Mouse (Mus musculus) layer of hippocampus, postnatal 25 days (tissue): ENCODE results near the gene Acot12. TPM values are rescaled to one million over a fixed set of nuclear protein-coding genes. Genes with fewer than 3 reads are reported as not detected.
"Not testable (repeated sequence)": the region's sequence is repeated elsewhere in the genome, so short reads cannot be mapped to it uniquely, and the experiment has no call there.

Experiments used
- DNase-seq, 2 experiments: peaks; one replicate each; pipeline ENCODE4 v3.0.0; 2022; ENCODE audit warnings: mixed read lengths in 2 of 2, low spot score in 1 of 2; ENCODE audit errors: extremely low spot score in 1 of 2
- total RNA-seq, 2 experiments: library from RNA; stranded (reverse); gene quantifications; 2 replicates each; pipeline ENCODE4 v1.2.3; 2021

Acot12 gene
- total RNA-seq, 2 experiments from 2014 or later, result 0.14 to 0.17 TPM

DNA sequence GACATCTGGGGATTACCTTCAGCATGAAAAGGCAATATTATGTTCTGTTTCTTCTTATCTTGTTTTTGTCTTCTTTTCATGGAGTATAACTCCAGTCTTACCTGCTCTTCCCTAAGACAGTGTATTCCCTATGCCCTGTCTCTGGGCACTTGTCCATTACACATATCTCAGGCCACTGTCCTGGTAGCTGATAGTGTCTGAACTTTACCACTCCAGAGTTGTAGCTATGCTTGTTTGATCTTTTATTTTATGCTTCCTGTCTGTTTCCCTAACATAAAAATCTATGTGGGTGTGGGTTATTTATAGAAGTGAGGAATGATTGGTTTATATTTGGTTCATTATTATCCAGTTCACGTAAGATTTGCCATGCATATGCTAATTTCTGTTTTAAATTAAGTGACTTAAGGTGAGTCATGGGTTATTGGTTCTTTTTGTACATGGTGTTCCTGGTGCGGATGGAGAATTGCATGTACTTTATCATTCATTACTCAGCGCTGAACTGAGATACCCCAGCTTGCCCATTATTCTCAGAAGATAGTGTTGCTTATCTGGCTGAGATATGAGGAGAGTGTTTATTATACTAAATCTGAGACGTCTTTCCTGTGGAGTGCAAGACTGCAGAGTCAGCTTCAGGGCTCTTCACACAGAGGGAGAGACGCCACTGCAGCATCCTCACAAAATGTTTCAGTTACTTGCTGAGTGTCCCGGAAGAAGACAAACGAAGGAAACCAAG, 17.2 kb downstream of the Acot12 start:
- no peak for DNase-seq

DNA sequence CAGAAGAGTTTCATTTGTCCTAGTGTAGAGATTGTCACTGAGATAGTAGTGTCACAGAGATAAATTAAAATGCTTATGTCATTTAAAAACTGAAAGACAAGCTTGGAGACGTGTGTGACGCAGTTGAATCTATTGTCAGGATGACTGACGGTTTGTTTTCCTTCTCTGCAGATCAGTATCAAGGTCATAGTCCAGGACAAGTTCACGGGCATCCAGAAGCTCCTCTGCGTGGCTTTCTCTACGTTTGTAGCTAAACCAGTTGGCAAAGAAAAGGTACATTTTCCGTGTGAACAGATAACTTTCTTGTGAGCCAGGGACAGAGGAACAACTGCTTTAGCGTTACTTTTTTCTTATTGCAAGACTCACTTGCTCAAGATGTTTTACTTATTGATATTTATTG, 18.5 kb downstream of the Acot12 start:
- no peak for DNase-seq

- no peak for DNase-seq
Measured at GRCm38 (mm10) chr13:91760302-91761050, 19.2 kb downstream of the Acot12 start.

DNA sequence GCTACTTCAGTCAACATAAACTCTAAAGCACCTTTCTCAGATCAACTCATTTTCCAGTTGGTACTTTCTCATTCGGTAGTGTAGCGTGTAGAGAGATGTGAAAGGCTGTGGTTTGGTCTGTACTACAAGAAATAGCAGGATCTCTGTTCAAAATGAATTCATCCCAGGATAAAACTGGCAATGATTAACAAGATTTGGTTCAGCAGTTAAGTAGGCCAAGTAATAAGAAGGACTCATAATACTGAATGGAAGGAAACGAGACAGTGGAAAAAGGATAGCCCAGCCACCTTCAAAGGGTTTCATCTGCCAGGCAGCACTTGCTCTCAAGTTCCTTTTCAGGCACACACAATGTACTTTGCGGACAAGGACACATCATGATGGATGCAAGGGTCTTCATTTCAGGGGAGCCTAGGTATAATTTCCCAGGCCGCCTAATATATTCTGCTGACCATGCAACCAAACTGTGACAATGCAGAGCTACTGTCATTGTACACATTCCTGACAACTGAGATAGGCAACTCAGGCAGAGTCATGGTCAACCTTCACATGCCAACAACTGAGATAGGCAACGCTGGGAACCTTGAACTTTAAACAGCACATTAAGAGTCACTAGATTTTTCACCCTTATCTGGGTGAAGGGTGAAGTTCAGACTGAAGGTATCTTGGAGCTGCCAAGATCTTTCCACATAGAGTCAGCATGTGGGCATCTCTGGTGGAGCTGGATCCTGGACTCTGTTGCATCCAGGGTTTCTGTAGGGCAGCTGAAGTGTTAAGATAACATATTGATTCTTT, 20.5 kb downstream of the Acot12 start:
- no peak for DNase-seq

- not testable (repeated sequence) for DNase-seq
Measured at GRCm38 (mm10) chr13:91763654-91764053, 22.3 kb downstream of the Acot12 start.

- no peak for DNase-seq
Measured at GRCm38 (mm10) chr13:91765627-91766026, 24.3 kb downstream of the Acot12 start.

GRCm38 (mm10) chr13:91768683-91769651, 27.7 kb downstream of the Acot12 start:
- no peak for DNase-seq

- no peak for DNase-seq
Measured at GRCm38 (mm10) chr13:91778092-91778491, 36.8 kb downstream of the Acot12 start.

- DNase-seq, result no peak
Measured at GRCm38 (mm10) chr13:91779892-91780291, 38.6 kb downstream of the Acot12 start.

- no peak for DNase-seq
Measured at GRCm38 (mm10) chr13:91792035-91792434, 50.7 kb downstream of the Acot12 start.

GRCm38 (mm10) chr13:91794926-91795436, 53.7 kb downstream of the Acot12 start:
- no peak for DNase-seq

GRCm38 (mm10) chr13:91795593-91795992, 54.3 kb downstream of the Acot12 start:
- no peak for DNase-seq

- no peak for DNase-seq
Measured at GRCm38 (mm10) chr13:91796003-91796402, 54.7 kb downstream of the Acot12 start.

DNA sequence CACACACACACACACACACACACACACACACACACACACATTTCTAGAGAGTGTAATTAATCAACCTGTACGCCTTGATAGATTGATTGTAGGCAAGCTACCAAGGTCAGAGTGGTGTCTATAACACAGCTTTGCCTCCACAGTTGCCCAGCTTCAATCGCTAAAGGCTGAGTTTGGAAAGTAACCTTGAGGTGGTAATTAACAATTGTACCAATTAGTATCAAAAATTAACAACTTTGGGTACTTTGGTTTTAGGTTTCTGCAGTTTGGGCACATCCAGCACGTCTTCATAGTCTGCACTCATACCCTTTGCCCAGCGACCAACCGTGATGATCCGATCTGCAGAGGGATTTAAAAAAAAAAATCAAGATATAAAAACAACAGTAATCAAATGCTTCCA, 55.6 kb downstream of the Acot12 start:
- DNase-seq, result no peak

DNA sequence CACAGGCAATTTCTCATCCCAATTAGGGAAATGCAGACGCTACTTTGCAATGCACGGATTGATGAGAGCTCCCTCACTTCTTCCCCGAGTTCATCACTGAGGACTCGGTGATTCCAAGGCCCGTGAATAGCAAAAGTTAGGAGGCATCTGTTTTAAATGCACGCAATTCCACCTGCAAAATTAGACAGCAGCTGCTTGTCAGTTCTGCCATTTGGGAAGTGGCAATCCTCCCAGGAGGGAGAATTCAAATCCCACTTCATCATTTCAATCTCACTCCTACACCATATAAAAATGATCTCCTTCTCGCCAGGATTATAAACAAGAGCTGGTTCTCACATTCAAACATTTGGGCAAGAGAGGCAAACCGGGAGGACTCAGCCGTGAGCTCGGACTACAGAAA, 56.1 kb downstream of the Acot12 start:
- DNase-seq, result no peak

- no peak for DNase-seq
Measured at GRCm38 (mm10) chr13:91801726-91802125, 60.4 kb downstream of the Acot12 start.

- DNase-seq, result peak; percentile 81 to 83
Measured at GRCm38 (mm10) chr13:91807155-91807839, 66.0 kb downstream of the Acot12 start, which contains the start of gene Zcchc9. TSS of gene Zcchc9 (minus strand) at chr13:91807705.

GRCm38 (mm10) chr13:91807874-91808575, 66.7 kb downstream of the Acot12 start:
- DNase-seq, result no peak
